Mouse (Mus musculus): ENCODE measurements around the gene Aqp7. TPM values are rescaled to one million over a fixed set of nuclear protein-coding genes. Genes with fewer than 3 reads are reported as not detected.

Gene Aqp7
- 15.1 TPM for polyA plus RNA-seq (2014; fragmentation: Illumina TruSeq; extraction: RNeasy Lipid Tissue Mini Kit (QIAGEN cat#74804); ENCODE audit: low read depth, low replicate concordance)

GRCm38 (mm10) chr4:41047524-41048271, at the start of gene Aqp7:
Gene Aqp7 (minus strand): TSS chr4:41048139.

Other genes starting within 250 kb of the Aqp7 start
- gene B4galt1, start 194.1 kb downstream of the Aqp7 start, polyA plus RNA-seq (2014; fragmentation: Illumina TruSeq; extraction: RNeasy Lipid Tissue Mini Kit (QIAGEN cat#74804); ENCODE audit: low read depth, low replicate concordance): 24.7 TPM
- not detected for gene Spink4, start 128.1 kb downstream of the Aqp7 start, polyA plus RNA-seq (2014; fragmentation: Illumina TruSeq; extraction: RNeasy Lipid Tissue Mini Kit (QIAGEN cat#74804); ENCODE audit: low read depth, low replicate concordance)
- gene Bag1, start 99.8 kb downstream of the Aqp7 start, polyA plus RNA-seq (2014; fragmentation: Illumina TruSeq; extraction: RNeasy Lipid Tissue Mini Kit (QIAGEN cat#74804); ENCODE audit: low read depth, low replicate concordance): 676 TPM
- gene Chmp5, start 99.7 kb downstream of the Aqp7 start, polyA plus RNA-seq (2014; fragmentation: Illumina TruSeq; extraction: RNeasy Lipid Tissue Mini Kit (QIAGEN cat#74804); ENCODE audit: low read depth, low replicate concordance): 268 TPM
- 38.6 TPM for gene Nfx1, start 77.2 kb downstream of the Aqp7 start, polyA plus RNA-seq (2014; fragmentation: Illumina TruSeq; extraction: RNeasy Lipid Tissue Mini Kit (QIAGEN cat#74804); ENCODE audit: low read depth, low replicate concordance)
- gene Aqp3, start 50.0 kb upstream of the Aqp7 start, polyA plus RNA-seq (2014; fragmentation: Illumina TruSeq; extraction: RNeasy Lipid Tissue Mini Kit (QIAGEN cat#74804); ENCODE audit: low read depth, low replicate concordance): 42.8 TPM
- 1.4 TPM for gene Nol6, start 76.3 kb upstream of the Aqp7 start, polyA plus RNA-seq (2014; fragmentation: Illumina TruSeq; extraction: RNeasy Lipid Tissue Mini Kit (QIAGEN cat#74804); ENCODE audit: low read depth, low replicate concordance)
- 266 TPM for gene Ube2r2, start 87.6 kb upstream of the Aqp7 start, polyA plus RNA-seq (2014; fragmentation: Illumina TruSeq; extraction: RNeasy Lipid Tissue Mini Kit (QIAGEN cat#74804); ENCODE audit: low read depth, low replicate concordance)
- 33.0 TPM for gene Ubap2, start 227.0 kb upstream of the Aqp7 start, polyA plus RNA-seq (2014; fragmentation: Illumina TruSeq; extraction: RNeasy Lipid Tissue Mini Kit (QIAGEN cat#74804); ENCODE audit: low read depth, low replicate concordance)

All from kidney, adult 10 weeks (tissue).